Mouse (Mus musculus) ES-Bruce4 (cell line): Measurements from ENCODE around the gene Klf16.

Experiments used
- CTCF ChIP-seq: IDR thresholded peaks from one replicate; pipeline ENCODE4 v1.8.1; 2011; ENCODE audit warnings: low read depth, low read length
- POLR2A ChIP-seq: IDR thresholded peaks from one replicate; pipeline ENCODE4 v1.8.1; 2011; ENCODE audit warnings: low read length; ENCODE audit not compliant: insufficient read depth

DNA sequence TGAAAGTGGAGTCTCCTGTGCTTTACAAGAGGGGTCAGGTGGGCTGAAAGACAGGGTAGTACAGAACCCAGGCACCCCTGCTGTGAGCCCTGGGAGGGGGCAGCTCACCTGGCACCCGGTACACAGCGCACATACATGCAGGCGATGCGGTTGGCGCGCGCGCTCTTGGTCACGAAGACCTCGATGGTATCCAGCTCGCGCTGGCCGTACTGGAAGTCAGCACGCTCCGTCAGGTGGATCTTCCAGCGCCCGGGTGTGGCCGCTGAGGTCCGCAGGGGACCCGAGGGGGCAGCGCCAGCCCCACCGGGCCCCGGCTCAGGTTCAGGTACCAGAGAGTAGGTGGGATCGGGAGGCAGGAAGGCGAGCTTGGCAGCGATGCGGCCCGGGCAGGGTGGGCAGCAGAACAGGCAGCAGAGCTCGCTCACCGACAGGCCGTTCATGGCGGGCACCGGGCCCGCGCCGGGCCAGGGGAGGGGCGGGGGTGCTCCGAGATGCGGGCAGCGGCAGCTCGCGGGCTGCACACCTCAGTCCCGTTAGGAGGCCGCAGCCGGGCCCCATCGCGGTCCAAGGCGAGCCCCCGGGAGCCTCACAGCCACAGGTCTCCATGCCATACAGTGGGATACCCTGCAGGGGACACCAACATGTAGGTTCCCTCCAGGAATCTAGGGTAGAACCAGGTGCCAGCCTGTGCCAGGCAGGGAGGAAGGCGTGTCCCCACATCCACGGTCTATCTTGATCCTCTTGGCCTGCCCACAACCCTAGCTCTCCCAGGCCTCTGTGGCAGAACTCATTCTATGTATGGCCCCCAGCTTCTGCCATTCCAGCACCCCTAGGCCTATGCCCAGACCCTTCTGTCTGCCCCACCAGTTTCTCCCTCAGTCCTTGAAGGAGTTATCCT is 9.5 kb upstream of the Klf16 start:
- TF ChIP-seq POLR2A (no peak), CTCF (no peak)
